Mouse (Mus musculus) forebrain, embryonic 15.5 days (tissue): ENCODE data around the gene Gstm5. TPM values are rescaled to one million over a fixed set of nuclear protein-coding genes. Genes with fewer than 3 reads are reported as not detected.

ENCODE experiments used
- ATAC-seq: fragments of 200-750 bp; cut with Nextera tagmentation; replicated peaks from 2 replicates; pipeline ENCODE4 v1.8.0; 2017; ENCODE audit warnings: mild to moderate bottlenecking, moderate TSS enrichment, moderate library complexity
- H3K27ac ChIP-seq: fragments of 300-500 bp; sonication (generic); replicated peaks from 2 replicates; pipeline ENCODE4 v1.5.1; 2015; ENCODE audit warnings: mild to moderate bottlenecking, inconsistent platforms
- H3K27me3 ChIP-seq: fragments of 300-500 bp; sonication (generic); 2 replicates; pipeline ENCODE4 v1.6.1; 2015; ENCODE audit warnings: inconsistent platforms
- H3K36me3 ChIP-seq: fragments of 300-500 bp; sonication (generic); 2 replicates; pipeline ENCODE4 v1.6.1; 2015; ENCODE audit warnings: mild to moderate bottlenecking, inconsistent platforms
- H3K4me1 ChIP-seq: fragments of 300-500 bp; sonication (generic); 2 replicates; pipeline ENCODE4 v1.6.1; 2015; ENCODE audit warnings: inconsistent platforms
- H3K4me2 ChIP-seq: fragments of 300-500 bp; sonication (generic); replicated peaks from 2 replicates; pipeline ENCODE4 v1.6.1; 2015; ENCODE audit warnings: mild to moderate bottlenecking, inconsistent platforms
- H3K4me3 ChIP-seq: fragments of 300-500 bp; sonication (generic); 2 replicates; pipeline ENCODE4 v1.5.1; 2015; ENCODE audit warnings: mild to moderate bottlenecking, inconsistent platforms
- H3K9ac ChIP-seq: fragments of 300-500 bp; sonication (generic); replicated peaks from 2 replicates; pipeline ENCODE4 v1.6.1; 2015; ENCODE audit warnings: mild to moderate bottlenecking, inconsistent platforms
- H3K9me3 ChIP-seq: fragments of 300-500 bp; sonication (generic); 2 replicates; pipeline ENCODE4 v1.6.1; 2016; ENCODE audit warnings: inconsistent platforms
- WGBS: fragments of 180-500 bp; shearing (Covaris S2); methylation state at CpG from one replicate; pipeline ENCODE4 v1.1.7; 2015; ENCODE audit warnings: mixed read lengths; 5-methylcytosine and 5-hydroxymethylcytosine counted together
- polyA plus RNA-seq: library from polyadenylated mRNA; unstranded; fragments of >200 nt; fragmentation: Nextera tagmentation; extraction: Ambion mirVana; gene quantifications from 2 replicates; pipeline ENCODE4 v1.2.1, GENCODE M21; 2015

The Gstm5 gene
- 175 and 184 TPM in 2 replicates for polyA plus RNA-seq

DNA sequence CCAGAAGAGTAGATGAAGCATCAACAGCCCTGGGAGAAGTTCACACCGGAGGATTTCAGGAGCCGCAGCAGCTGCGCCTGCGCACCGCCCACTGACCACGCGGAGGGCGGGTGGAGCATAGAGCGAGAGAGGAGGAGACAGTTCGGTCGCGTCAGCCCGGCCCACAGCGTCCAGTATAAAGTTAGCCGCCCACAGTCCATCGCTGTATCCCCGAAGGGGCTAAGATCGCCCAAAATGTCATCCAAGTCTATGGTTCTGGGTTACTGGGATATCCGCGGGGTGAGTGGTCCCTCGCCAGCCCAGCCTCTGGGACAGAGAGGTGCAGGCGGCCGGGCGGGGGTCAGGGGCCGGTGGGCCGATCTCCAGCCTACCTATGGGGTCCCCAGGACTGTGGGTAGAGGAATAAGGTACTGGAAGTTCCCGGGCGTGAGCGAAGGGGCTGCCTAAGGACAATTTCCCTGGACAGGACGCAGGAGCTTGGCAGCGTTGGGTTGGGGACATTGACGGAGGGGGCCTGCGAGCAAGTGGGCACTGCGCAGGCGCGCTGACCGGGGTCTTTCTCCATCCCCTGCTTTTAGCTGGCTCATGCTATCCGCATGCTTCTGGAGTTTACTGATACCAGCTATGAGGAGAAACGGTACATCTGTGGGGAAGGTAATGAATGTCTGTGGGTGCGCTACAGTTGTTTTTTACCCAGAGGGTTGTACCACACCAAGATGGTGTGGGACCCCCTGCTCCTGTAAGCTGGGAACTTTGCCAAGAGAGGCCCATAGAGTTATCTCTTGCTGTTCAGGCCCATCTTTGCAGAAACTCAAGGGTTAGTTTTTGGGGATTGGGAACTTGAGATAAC lies at the start of gene Gstm5:
Gene Gstm5 (plus strand): TSS at position 102 of the 850 bp plus-strand sequence.
- H3K4me3 ChIP-seq = peak within 1 kb of the TSS; percentile 66
- 4% methylated on average over 40 of the region's 40 CpGs for WGBS
- H3K27me3 ChIP-seq = no peaks in the 10 kb centered on the region
- H3K4me2 ChIP-seq = peak within 1 kb of the TSS; percentile 80
- H3K27ac ChIP-seq = peak within 1 kb of the TSS; percentile 62
- no peaks in the 10 kb centered on the region for H3K9me3 ChIP-seq
- ATAC-seq = peak; percentile 98
- H3K36me3 ChIP-seq = no peaks in the 10 kb centered on the region; the same call in 1 of the 2 replicates
- peak within 1 kb of the TSS; percentile 82 for H3K9ac ChIP-seq
- H3K4me1 ChIP-seq = peaks cover 13% of the 10 kb centered on the region

- H3K4me3 ChIP-seq = no peak overlapping the region
- no peak overlapping the region for H3K4me2 ChIP-seq
- H3K36me3 ChIP-seq = no peaks in the 10 kb centered on the region
- no peak overlapping the region for H3K27ac ChIP-seq
- H3K9me3 ChIP-seq = no peaks in the 10 kb centered on the region
- H3K27me3 ChIP-seq = no peaks in the 10 kb centered on the region
- H3K9ac ChIP-seq = no peak overlapping the region
- ATAC-seq = no peak
- WGBS = 86% methylated on average over 1 of the region's 1 CpGs
- peaks cover 28% of the 10 kb centered on the region for H3K4me1 ChIP-seq
These were observed 49.4 kb upstream of the Gstm5 start for GRCm38 (mm10) chr3:107846175-107846574.

DNA sequence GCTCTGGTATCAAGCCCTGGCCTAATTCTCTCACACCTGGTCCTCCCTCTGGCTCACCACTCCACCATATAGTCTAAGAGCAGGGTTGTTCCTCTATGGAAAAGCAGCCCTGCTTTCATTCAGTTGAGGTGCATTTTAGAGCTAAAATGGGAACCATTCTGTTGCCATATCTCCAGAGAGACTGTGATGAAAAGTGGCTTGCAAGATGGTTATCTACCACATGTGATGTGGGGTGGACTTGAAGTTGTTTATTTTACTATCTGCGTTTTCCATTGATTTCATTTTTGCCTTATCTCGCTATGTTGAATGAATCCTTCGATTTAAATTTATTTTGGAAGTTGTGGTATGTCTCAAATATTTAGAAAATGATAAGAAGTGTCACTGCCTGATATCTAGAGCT lies 48.8 kb upstream of the Gstm5 start:
- H3K36me3 ChIP-seq = no peaks in the 10 kb centered on the region
- H3K9ac ChIP-seq = no peak overlapping the region
- no peak overlapping the region for H3K4me3 ChIP-seq
- H3K27me3 ChIP-seq = no peaks in the 10 kb centered on the region
- H3K9me3 ChIP-seq = no peaks in the 10 kb centered on the region
- peaks cover 28% of the 10 kb centered on the region for H3K4me1 ChIP-seq
- no peak overlapping the region for H3K27ac ChIP-seq
- ATAC-seq = no peak
- 91% methylated on average over 3 of the region's 3 CpGs for WGBS
- no peak overlapping the region for H3K4me2 ChIP-seq

- WGBS = 38% methylated on average over 4 of the region's 4 CpGs
- Histone ChIP-seq H3K4me2 (no peak overlapping the region), H3K9me3 (no peaks in the 10 kb centered on the region), H3K9ac (no peak overlapping the region), H3K4me3 (no peak overlapping the region), H3K27ac (0 out of 2 replicates have a peak overlapping the region, but pooled peaks have one; percentile 13), H3K27me3 (no peaks in the 10 kb centered on the region), H3K4me1 (peaks cover 28% of the 10 kb centered on the region), H3K36me3 (no peaks in the 10 kb centered on the region)
- ATAC-seq = no peak
These were observed 47.5 kb upstream of the Gstm5 start for GRCm38 (mm10) chr3:107848126-107848525.

- Histone ChIP-seq H3K27me3 (no peaks in the 10 kb centered on the region), H3K36me3 (no peaks in the 10 kb centered on the region), H3K9me3 (no peaks in the 10 kb centered on the region), H3K4me1 (peaks cover 21% of the 10 kb centered on the region), H3K4me2 (no peak overlapping the region), H3K9ac (no peak overlapping the region), H3K27ac (no peak overlapping the region), H3K4me3 (no peak overlapping the region)
- ATAC-seq = 0 out of 2 replicates have a peak, but pooled peaks have one; percentile 26
- WGBS = 41% methylated on average over 6 of the region's 6 CpGs
These were observed 46.5 kb upstream of the Gstm5 start for GRCm38 (mm10) chr3:107849000-107849692.

DNA sequence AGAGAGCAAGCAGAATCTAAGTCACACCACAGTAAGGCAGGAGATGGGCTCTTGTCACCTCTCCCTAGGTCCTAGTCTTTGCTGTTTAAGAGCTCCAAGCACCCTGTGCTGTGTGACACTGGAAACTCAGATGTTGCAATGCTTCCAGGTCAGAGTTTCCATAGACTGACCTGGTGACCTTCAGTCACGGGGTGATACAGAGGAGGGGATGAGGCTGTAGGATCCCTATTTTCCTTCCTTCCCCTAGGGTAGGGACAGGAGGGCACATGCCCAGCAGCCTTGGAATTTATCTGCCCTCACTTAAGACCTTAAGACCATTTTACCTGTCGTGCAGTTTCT lies 46.0 kb upstream of the Gstm5 start:
- no peaks in the 10 kb centered on the region for H3K9me3 ChIP-seq
- H3K4me3 ChIP-seq = no peak overlapping the region
- no peak overlapping the region for H3K27ac ChIP-seq
- H3K27me3 ChIP-seq = no peaks in the 10 kb centered on the region
- H3K9ac ChIP-seq = no peak overlapping the region
- 82% methylated on average over 2 of the region's 2 CpGs for WGBS
- peaks cover 16% of the 10 kb centered on the region for H3K4me1 ChIP-seq
- H3K4me2 ChIP-seq = no peak overlapping the region
- no peaks in the 10 kb centered on the region for H3K36me3 ChIP-seq
- no peak for ATAC-seq

DNA sequence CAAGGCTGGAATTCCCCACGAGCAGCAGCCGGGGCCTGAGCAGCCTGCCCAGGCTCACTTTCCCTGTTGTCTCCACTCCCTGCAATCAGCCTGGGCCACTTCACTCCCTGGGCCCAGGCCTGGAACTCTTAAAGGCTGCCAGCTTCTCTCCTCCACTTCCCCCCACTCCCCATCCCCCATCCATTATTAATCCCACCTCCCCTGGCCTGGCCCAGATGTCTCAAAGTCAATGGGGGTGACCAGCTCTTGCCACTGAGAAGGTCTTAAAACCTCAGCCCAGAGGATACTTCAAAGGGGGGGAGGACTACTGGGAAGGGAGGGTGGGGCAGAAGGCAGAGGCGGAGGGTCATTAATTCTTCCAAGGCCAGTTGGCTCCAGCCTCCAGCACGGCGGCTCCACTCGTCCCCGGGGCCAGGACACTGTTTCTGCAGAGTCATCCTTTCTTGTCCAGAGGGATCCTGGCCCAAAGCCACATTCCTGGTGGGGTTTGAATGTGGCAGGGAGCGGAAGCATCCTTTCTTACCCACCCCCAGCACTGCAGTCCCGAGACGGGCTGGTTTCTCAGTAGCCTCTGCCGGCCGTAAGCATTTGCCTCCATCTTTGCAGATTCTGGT lies 45.1 kb upstream of the Gstm5 start:
- no peaks in the 10 kb centered on the region for H3K36me3 ChIP-seq
- H3K9ac ChIP-seq = no peak overlapping the region
- no peaks in the 10 kb centered on the region for H3K27me3 ChIP-seq
- no peaks in the 10 kb centered on the region for H3K9me3 ChIP-seq
- no peak overlapping the region for H3K27ac ChIP-seq
- H3K4me1 ChIP-seq = peaks cover 14% of the 10 kb centered on the region
- ATAC-seq = no peak
- no peak overlapping the region for H3K4me3 ChIP-seq
- 23% methylated on average over 12 of the region's 12 CpGs for WGBS
- H3K4me2 ChIP-seq = no peak overlapping the region

GRCm38 (mm10) chr3:107852786-107853185 lies 42.8 kb upstream of the Gstm5 start:
- H3K27ac ChIP-seq = no peak overlapping the region
- no peak overlapping the region for H3K9ac ChIP-seq
- no peak for ATAC-seq
- no peak overlapping the region for H3K4me2 ChIP-seq
- no peak overlapping the region for H3K4me3 ChIP-seq
- no peaks in the 10 kb centered on the region for H3K9me3 ChIP-seq
- peaks cover 14% of the 10 kb centered on the region for H3K4me1 ChIP-seq
- H3K36me3 ChIP-seq = no peaks in the 10 kb centered on the region
- H3K27me3 ChIP-seq = no peaks in the 10 kb centered on the region
- WGBS = 70% methylated on average over 7 of the region's 7 CpGs

- no peaks in the 10 kb centered on the region for H3K36me3 ChIP-seq
- H3K4me3 ChIP-seq = no peak overlapping the region
- no peak overlapping the region for H3K27ac ChIP-seq
- ATAC-seq = no peak; the same call in 1 of the 2 replicates
- H3K9me3 ChIP-seq = no peaks in the 10 kb centered on the region
- no peak overlapping the region for H3K4me2 ChIP-seq
- 83% methylated on average over 17 of the region's 17 CpGs for WGBS
- H3K4me1 ChIP-seq = peaks cover 14% of the 10 kb centered on the region
- no peaks in the 10 kb centered on the region for H3K27me3 ChIP-seq
- no peak overlapping the region for H3K9ac ChIP-seq
These were observed 42.1 kb upstream of the Gstm5 start for GRCm38 (mm10) chr3:107853232-107854181.

- Histone ChIP-seq H3K4me3 (no peak overlapping the region), H3K27me3 (no peaks in the 10 kb centered on the region), H3K4me2 (no peak overlapping the region), H3K27ac (no peak overlapping the region), H3K36me3 (no peaks in the 10 kb centered on the region), H3K9me3 (no peaks in the 10 kb centered on the region), H3K4me1 (0 out of 2 replicates have a peak, but pooled peaks cover 1% of the 10 kb centered on the region), H3K9ac (no peak overlapping the region)
- 82% methylated on average over 13 of the region's 13 CpGs for WGBS
- ATAC-seq = no peak
These were observed 40.3 kb upstream of the Gstm5 start for GRCm38 (mm10) chr3:107855368-107855767.

GRCm38 (mm10) chr3:107857646-107858045 lies 38.0 kb upstream of the Gstm5 start:
- Histone ChIP-seq H3K4me2 (no peak overlapping the region), H3K9ac (no peak overlapping the region)
- WGBS = 66% methylated on average over 6 of the region's 6 CpGs

More at GRCm38 (mm10) chr3:107857646-107858045, 38.0 kb upstream of the Gstm5 start:
- Histone ChIP-seq H3K4me1 (no peaks in the 10 kb centered on the region), H3K9me3 (no peaks in the 10 kb centered on the region), H3K27me3 (no peaks in the 10 kb centered on the region), H3K4me3 (no peak overlapping the region), H3K36me3 (no peaks in the 10 kb centered on the region), H3K27ac (no peak overlapping the region)
- no peak for ATAC-seq
